Mouse (Mus musculus) MEL (cell line): ENCODE results near the gene Prr22.

ENCODE experiments used
- CTCF ChIP-seq, 3 experiments: IDR thresholded peaks in 2 of 3; conservative IDR thresholded peaks in 1 of 3; 2 replicates each; pipeline ENCODE4 v1.5.1; 2011 to 2012; ENCODE audit warnings: low read length in 3 of 3, low read depth in 2 of 3, mild to moderate bottlenecking in 2 of 3, improper control_type of control experiment in 1 of 3, inconsistent platforms in 1 of 3, mixed read lengths in 1 of 3, moderate library complexity in 1 of 3; ENCODE audit not compliant: control insufficient read depth in 1 of 3, insufficient read depth in 1 of 3, poor library complexity in 1 of 3, severe bottlenecking in 1 of 3
- NRF1 ChIP-seq: IDR thresholded peaks from 2 replicates; pipeline ENCODE4 v1.6.1; 2014; ENCODE audit warnings: low read depth, mild to moderate bottlenecking, inconsistent platforms, low read length, improper control_type of control experiment, moderate library complexity; ENCODE audit not compliant: poor library complexity, insufficient read depth, severe bottlenecking

GRCm38 (mm10) chr17:56753452-56753851, 16.6 kb upstream of the Prr22 start:
- TF ChIP-seq NRF1 (no peak), CTCF (IDR thresholded peaks at IDR 0.05 in 2 of 3, conservative IDR thresholded peaks at IDR 0.05 in 1 of 3; ENCODE audit: control insufficient read depth in 1 of 3, insufficient read depth in 1 of 3, low read depth in 2 of 3, low read length in 3 of 3, poor library complexity in 1 of 3, severe bottlenecking in 1 of 3) (no peak)
